Mouse (Mus musculus) kidney, postnatal 0 days (tissue): ENCODE measurements around the gene Tenm4. TPM values are rescaled to one million over a fixed set of nuclear protein-coding genes. Genes with fewer than 3 reads are reported as not detected.

Experiments used
- ATAC-seq: fragments of 200-750 bp; cut with Nextera tagmentation; replicated peaks from 2 replicates; pipeline ENCODE4 v1.8.0; 2017; ENCODE audit warnings: low read depth, moderate number of reproducible peaks, moderate TSS enrichment, moderate library complexity; ENCODE audit not compliant: low FRiP score
- DNase-seq: peaks from one replicate; pipeline ENCODE4 v3.0.0-alpha.2; 2016; ENCODE audit warnings: low spot score
- H3K27ac ChIP-seq: fragments of 300-500 bp; sonication (generic); 2 replicates; pipeline ENCODE4 v1.5.1; 2014; ENCODE audit warnings: mild to moderate bottlenecking
- H3K27me3 ChIP-seq: fragments of 300-500 bp; sonication (generic); 2 replicates; pipeline ENCODE4 v1.6.1; 2014; ENCODE audit warnings: low read length, mixed read lengths; ENCODE audit not compliant: insufficient read depth
- H3K36me3 ChIP-seq: fragments of 300-500 bp; sonication (generic); 2 replicates; pipeline ENCODE4 v1.6.1; 2014; ENCODE audit warnings: low read length, mixed read lengths; ENCODE audit not compliant: insufficient read depth
- H3K4me1 ChIP-seq: fragments of 300-500 bp; sonication (generic); replicated peaks from 2 replicates; pipeline ENCODE4 v1.6.1; 2014; ENCODE audit warnings: antibody characterized with exemption, low read length, mixed read lengths; ENCODE audit not compliant: insufficient read depth
- H3K4me2 ChIP-seq: fragments of 300-500 bp; sonication (generic); 2 replicates; pipeline ENCODE4 v1.6.1; 2014; ENCODE audit warnings: mild to moderate bottlenecking, low read length, moderate library complexity, mixed read lengths
- H3K4me3 ChIP-seq: fragments of 300-500 bp; sonication (generic); replicated peaks from 2 replicates; pipeline ENCODE4 v1.5.1; 2014; ENCODE audit warnings: low read depth, low read length
- H3K9ac ChIP-seq: fragments of 300-500 bp; sonication (generic); 2 replicates; pipeline ENCODE4 v1.6.1; 2014; ENCODE audit warnings: low read depth, low read length
- H3K9me3 ChIP-seq: fragments of 300-500 bp; sonication (generic); replicated peaks from 2 replicates; pipeline ENCODE4 v1.6.1; 2016; ENCODE audit warnings: low read length, inconsistent platforms, mixed read lengths
- CTCF ChIP-seq: IDR thresholded peaks from 2 replicates; pipeline ENCODE4 v1.5.1; 2016; ENCODE audit warnings: antibody characterized with exemption, low read depth, mild to moderate bottlenecking, moderate library complexity
- WGBS: fragments of 180-500 bp; shearing (Covaris S2); extraction: QIAGEN DNeasy Blood & Tissue Kit; methylation state at CpG from one replicate; pipeline ENCODE4 v1.1.7; 2014; 5-methylcytosine and 5-hydroxymethylcytosine counted together
- polyA plus RNA-seq: library from polyadenylated mRNA; unstranded; fragments of >200 nt; fragmentation: Nextera tagmentation; extraction: Ambion mirVana; gene quantifications from 2 replicates; pipeline ENCODE4 v1.2.1, GENCODE M21; 2015

The Tenm4 gene
- polyA plus RNA-seq, 1 experiment from 2014 or later = 22.6 TPM

DNA sequence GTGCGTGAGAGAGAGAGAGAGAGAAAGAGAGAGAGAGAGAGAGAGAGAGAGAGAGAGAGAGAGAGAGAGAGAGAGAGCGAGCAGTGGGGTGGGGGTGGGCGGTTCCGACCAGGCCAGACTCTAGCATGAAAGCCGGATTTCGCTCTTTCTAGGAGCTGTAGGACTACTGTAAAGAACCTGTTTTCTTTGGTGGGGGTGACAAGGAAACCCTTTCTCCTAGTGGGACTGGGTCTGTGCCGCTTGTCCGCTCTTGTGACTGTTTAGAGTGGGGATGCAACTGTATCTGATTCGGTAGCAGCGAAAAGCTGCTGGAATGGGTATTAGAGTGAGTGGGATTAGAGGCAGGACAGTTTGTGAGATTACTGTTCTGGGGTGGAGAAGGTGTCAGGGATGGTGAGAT, 42.7 kb downstream of the Tenm4 start:
- peaks cover 15% of the 10 kb centered on the region for H3K4me1 ChIP-seq
- no peak for TF ChIP-seq CTCF
- DNase-seq = peak; percentile 16
- H3K9ac ChIP-seq = peak overlapping the region; percentile 75; the same call in 1 of the 2 replicates
- peak overlapping the region; percentile 72 for H3K4me3 ChIP-seq
- peak overlapping the region; percentile 97 for H3K4me2 ChIP-seq
- no peaks in the 10 kb centered on the region for H3K36me3 ChIP-seq
- H3K27ac ChIP-seq = peak overlapping the region; percentile 90; the same call in 1 of the 2 replicates
- 15% methylated on average over 8 of the region's 10 CpGs for WGBS
- H3K27me3 ChIP-seq = no peaks in the 10 kb centered on the region
- H3K9me3 ChIP-seq = no peaks in the 10 kb centered on the region
- no peak for ATAC-seq

DNA sequence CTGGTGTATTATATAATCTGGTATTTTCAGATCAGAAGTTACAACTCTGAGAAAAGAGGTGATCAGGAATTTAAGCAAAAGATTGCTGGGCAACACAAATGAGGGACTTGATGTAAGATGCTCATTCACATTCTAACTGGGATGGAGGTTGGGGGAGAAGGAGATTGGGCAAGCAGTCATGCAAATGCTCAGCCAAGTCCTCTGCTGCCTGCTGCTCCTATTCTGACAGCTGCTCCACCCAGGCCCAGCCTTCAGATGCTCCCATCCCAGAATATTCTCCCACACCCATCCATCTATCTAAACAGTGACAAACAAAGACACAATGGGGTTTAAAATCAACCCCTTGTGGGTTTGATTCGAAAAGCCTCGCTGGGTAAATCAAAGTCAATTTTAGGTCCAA, 43.8 kb downstream of the Tenm4 start:
- WGBS = 62% methylated on average over 2 of the region's 2 CpGs
- DNase-seq = no peak
- Histone ChIP-seq H3K27ac (no peak overlapping the region), H3K4me1 (peaks cover 15% of the 10 kb centered on the region), H3K27me3 (no peaks in the 10 kb centered on the region), H3K36me3 (no peaks in the 10 kb centered on the region), H3K9ac (no peak overlapping the region), H3K9me3 (no peaks in the 10 kb centered on the region), H3K4me3 (no peak overlapping the region), H3K4me2 (no peak overlapping the region)
- no peak for ATAC-seq
- no peak for TF ChIP-seq CTCF

- H3K9ac ChIP-seq = no peak overlapping the region
- ATAC-seq (no peak), DNase-seq (peak; percentile 74)
- 47% methylated on average over 5 of the region's 5 CpGs for WGBS
- no peak overlapping the region for H3K4me3 ChIP-seq
- H3K27ac ChIP-seq = 0 out of 2 replicates have a peak overlapping the region, but pooled peaks have one; percentile 36
- peaks cover 15% of the 10 kb centered on the region for H3K4me1 ChIP-seq
- TF ChIP-seq CTCF = no peak
- no peaks in the 10 kb centered on the region for H3K27me3 ChIP-seq
- H3K4me2 ChIP-seq = no peak overlapping the region
- H3K9me3 ChIP-seq = no peaks in the 10 kb centered on the region
- no peaks in the 10 kb centered on the region for H3K36me3 ChIP-seq
Measured at GRCm38 (mm10) chr7:96215894-96216509, 45.0 kb downstream of the Tenm4 start.

GRCm38 (mm10) chr7:96219386-96219785, 48.3 kb downstream of the Tenm4 start:
- ATAC-seq = no peak
- Histone ChIP-seq H3K4me1 (peaks cover 6% of the 10 kb centered on the region), H3K4me3 (no peak overlapping the region), H3K27ac (no peak overlapping the region), H3K9me3 (no peaks in the 10 kb centered on the region), H3K4me2 (no peak overlapping the region), H3K9ac (no peak overlapping the region), H3K36me3 (no peaks in the 10 kb centered on the region), H3K27me3 (no peaks in the 10 kb centered on the region)
- 32% methylated on average over 2 of the region's 2 CpGs for WGBS
- DNase-seq = peak; percentile 75
- TF ChIP-seq CTCF = no peak

- no peaks in the 10 kb centered on the region for H3K36me3 ChIP-seq
- no peak overlapping the region for H3K4me2 ChIP-seq
- H3K27me3 ChIP-seq = no peaks in the 10 kb centered on the region
- H3K4me3 ChIP-seq = no peak overlapping the region
- H3K27ac ChIP-seq = no peak overlapping the region
- WGBS = 81% methylated on average over 5 of the region's 5 CpGs
- H3K9me3 ChIP-seq = no peaks in the 10 kb centered on the region
- DNase-seq = no peak
- peaks cover 6% of the 10 kb centered on the region for H3K4me1 ChIP-seq
- no peak for TF ChIP-seq CTCF
- H3K9ac ChIP-seq = no peak overlapping the region
- no peak for ATAC-seq
Measured at GRCm38 (mm10) chr7:96220647-96221046, 49.6 kb downstream of the Tenm4 start.

DNA sequence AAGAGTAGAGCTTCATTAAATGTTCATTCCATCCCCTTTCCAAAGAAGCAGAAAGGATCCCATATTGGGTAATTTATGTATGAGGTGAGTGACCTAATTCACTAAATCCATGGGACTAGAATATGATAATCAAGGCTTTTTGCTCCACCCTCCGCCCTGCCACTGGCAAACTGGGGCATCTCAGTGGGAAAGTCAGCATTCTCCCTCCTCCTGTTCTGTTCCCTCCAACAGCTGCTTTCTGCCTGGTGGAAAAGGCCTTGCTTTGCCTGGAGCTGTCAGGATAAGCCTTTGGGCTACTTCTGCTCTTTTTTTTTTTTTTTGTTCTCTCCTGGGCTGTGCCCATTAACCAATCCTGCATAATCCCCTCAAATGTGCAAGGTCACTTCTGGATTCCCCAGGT, 51.5 kb downstream of the Tenm4 start:
- no peak overlapping the region for H3K27ac ChIP-seq
- no peak overlapping the region for H3K9ac ChIP-seq
- 80% methylated on average over 1 of the region's 1 CpGs for WGBS
- DNase-seq = no peak
- H3K9me3 ChIP-seq = no peaks in the 10 kb centered on the region
- ATAC-seq = no peak
- H3K27me3 ChIP-seq = no peaks in the 10 kb centered on the region
- H3K4me1 ChIP-seq = no peaks in the 10 kb centered on the region
- no peak overlapping the region for H3K4me3 ChIP-seq
- no peaks in the 10 kb centered on the region for H3K36me3 ChIP-seq
- no peak overlapping the region for H3K4me2 ChIP-seq
- TF ChIP-seq CTCF = no peak
